Mouse (Mus musculus) liver, embryonic 14.5 days (tissue): ENCODE measurements around the gene Plxnd1. TPM values are rescaled to one million over a fixed set of nuclear protein-coding genes. Genes with fewer than 3 reads are reported as not detected.

Experiments
- ATAC-seq: fragments of 200-750 bp; cut with Nextera tagmentation; 2 replicates; pipeline ENCODE4 v1.8.0; 2017; ENCODE audit warnings: moderate number of reproducible peaks, mild to moderate bottlenecking, moderate library complexity; ENCODE audit not compliant: insufficient read depth
- DNase-seq, 3 experiments: peaks; one replicate each; pipeline ENCODE4 v3.0.0-alpha.2; 2012 to 2013; ENCODE audit warnings: low read depth in 3 of 3, low spot score in 3 of 3
- H3K27ac ChIP-seq: fragments of 300-500 bp; sonication (generic); 2 replicates; pipeline ENCODE4 v1.5.1; 2014; ENCODE audit warnings: moderate library complexity, mild to moderate bottlenecking, control low read depth, inconsistent platforms
- H3K27me3 ChIP-seq: fragments of 300-500 bp; sonication (generic); 2 replicates; pipeline ENCODE4 v1.6.1; 2014; ENCODE audit warnings: mild to moderate bottlenecking, low read length, moderate library complexity; ENCODE audit not compliant: control insufficient read depth, insufficient read depth
- H3K36me3 ChIP-seq: fragments of 300-500 bp; sonication (generic); replicated peaks from 2 replicates; pipeline ENCODE4 v1.6.1; 2014; ENCODE audit warnings: low read depth; ENCODE audit not compliant: control insufficient read depth, insufficient read depth
- H3K4me1 ChIP-seq, 2 experiments: fragments of 200-500 bp in 1 of 2; fragments of 300-500 bp in 1 of 2; sonication (generic) in 1 of 2; replicated peaks; 2 replicates each; pipeline ENCODE4 v1.6.1; 2012 to 2014; ENCODE audit warnings: antibody characterized with exemption in 1 of 2, inconsistent platforms in 1 of 2, low read length in 1 of 2; ENCODE audit not compliant: control insufficient read depth in 2 of 2, insufficient read depth in 2 of 2
- H3K4me2 ChIP-seq: fragments of 300-500 bp; sonication (generic); 2 replicates; pipeline ENCODE4 v1.6.1; 2014; ENCODE audit warnings: low read depth, mild to moderate bottlenecking, control low read depth, moderate library complexity
- H3K4me3 ChIP-seq, 2 experiments: fragments of 200-500 bp in 1 of 2; fragments of 300-500 bp in 1 of 2; sonication (generic) in 1 of 2; 2 replicates each; pipeline ENCODE4 v1.5.1; 2012 to 2014; ENCODE audit warnings: low read depth in 2 of 2, low read length in 2 of 2, mild to moderate bottlenecking in 2 of 2, control low read depth in 1 of 2, inconsistent platforms in 1 of 2, moderate library complexity in 1 of 2; ENCODE audit not compliant: insufficient read depth in 1 of 2
- H3K9ac ChIP-seq: fragments of 300-500 bp; sonication (generic); replicated peaks from 2 replicates; pipeline ENCODE4 v1.6.1; 2014; ENCODE audit warnings: mild to moderate bottlenecking, control low read depth, moderate library complexity
- H3K9me3 ChIP-seq: fragments of 300-500 bp; sonication (generic); 2 replicates; pipeline ENCODE4 v1.6.1; 2016; ENCODE audit warnings: low read length, mixed read lengths; ENCODE audit not compliant: control insufficient read depth
- CTCF ChIP-seq: IDR thresholded peaks from 2 replicates; pipeline ENCODE4 v1.5.1; 2016; ENCODE audit warnings: antibody characterized with exemption, low read depth, control low read depth
- EP300 ChIP-seq: IDR thresholded peaks from 2 replicates; pipeline ENCODE4 v1.6.1; 2016; ENCODE audit warnings: antibody characterized with exemption, low read depth
- WGBS: fragments of 180-500 bp; shearing (Covaris S2); extraction: QIAGEN DNeasy Blood & Tissue Kit; methylation state at CpG from one replicate; pipeline ENCODE4 v1.1.7; 2014; ENCODE audit not compliant: insufficient replicate concordance; 5-methylcytosine and 5-hydroxymethylcytosine counted together
- polyA plus RNA-seq, 2 experiments: library from polyadenylated mRNA; depleted of rRNA in 1 of 2; stranded (reverse) in 1 of 2; unstranded in 1 of 2; fragments of >200 nt; fragmentation: Nextera tagmentation in 1 of 2; extraction: Ambion mirVana in 1 of 2; gene quantifications; 2 replicates each; pipeline versions ENCODE4 v1.2.1 to v1.2.3; 2012 to 2014

Plxnd1 gene
- polyA plus RNA-seq, 2 experiments = 6.4 to 13.0 TPM

- no peak for DNase-seq
- 20% methylated on average over 3 of the region's 3 CpGs for WGBS
Measured at GRCm38 (mm10) chr6:116013687-116014086, 18.9 kb upstream of the Plxnd1 start.

DNA sequence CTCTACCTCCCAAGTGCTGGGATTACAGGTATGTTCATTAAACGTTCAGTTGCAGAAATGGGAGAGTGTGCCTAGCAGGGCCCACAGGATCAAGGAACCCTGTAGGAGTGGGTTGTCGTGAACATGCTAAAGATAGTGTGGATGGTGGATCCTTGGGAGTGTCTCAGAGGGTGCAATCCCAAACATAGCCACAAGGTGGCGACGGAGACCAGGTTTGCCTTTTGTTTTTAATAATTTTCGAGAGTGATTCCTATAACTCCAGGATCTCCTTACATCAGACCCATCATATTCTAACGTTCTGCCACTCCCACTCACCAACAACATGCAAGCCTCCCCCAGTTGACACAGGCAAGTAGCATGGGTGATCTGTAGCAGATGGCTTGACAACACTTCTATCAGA is 15.7 kb upstream of the Plxnd1 start:
- no peaks in the 10 kb centered on the region for H3K4me1 ChIP-seq
- no peak for ATAC-seq
- H3K4me2 ChIP-seq = no peak overlapping the region
- no peak overlapping the region for H3K4me3 ChIP-seq
- no peak overlapping the region for H3K27ac ChIP-seq
- no peaks in the 10 kb centered on the region for H3K36me3 ChIP-seq
- 3% methylated on average over 6 of the region's 6 CpGs for WGBS
- no peaks in the 10 kb centered on the region for H3K9me3 ChIP-seq
- no peak for TF ChIP-seq EP300
- TF ChIP-seq CTCF = peak; percentile 95
- no peaks in the 10 kb centered on the region for H3K27me3 ChIP-seq
- H3K9ac ChIP-seq = no peak overlapping the region
- peak in 2 of 3 experiments; percentile 28 to 35 for DNase-seq

More at GRCm38 (mm10) chr6:116013687-116014086, 18.9 kb upstream of the Plxnd1 start:
- H3K9ac ChIP-seq = no peak overlapping the region
- H3K4me1 ChIP-seq = no peaks in the 10 kb centered on the region
- no peak overlapping the region for H3K4me2 ChIP-seq
- TF ChIP-seq EP300 (no peak), CTCF (no peak)
- no peak for ATAC-seq
- no peaks in the 10 kb centered on the region for H3K36me3 ChIP-seq
- H3K4me3 ChIP-seq = no peak overlapping the region
- H3K9me3 ChIP-seq = no peaks in the 10 kb centered on the region
- H3K27me3 ChIP-seq = no peaks in the 10 kb centered on the region
- no peak overlapping the region for H3K27ac ChIP-seq

DNA sequence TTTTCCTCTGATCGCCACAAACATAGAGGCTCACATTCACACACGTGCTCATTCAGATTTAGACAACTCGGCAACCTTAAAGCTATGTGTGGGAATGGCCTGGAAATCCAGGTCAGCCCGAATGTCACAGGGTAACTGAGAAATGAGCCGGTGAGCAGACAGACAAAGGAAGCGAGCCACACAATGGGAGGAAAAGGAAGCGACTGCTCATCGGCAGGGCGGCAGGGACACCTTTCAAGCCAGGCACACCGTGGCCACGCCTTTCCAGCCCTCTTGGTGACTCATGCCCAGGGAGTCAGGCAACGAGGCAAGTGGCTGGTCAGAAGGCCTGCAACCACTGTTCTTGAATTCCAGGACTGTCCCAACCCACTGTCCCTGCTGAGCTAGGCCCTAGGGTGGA is 14.6 kb upstream of the Plxnd1 start:
- DNase-seq (no peak), ATAC-seq (no peak)
- Histone ChIP-seq H3K36me3 (no peaks in the 10 kb centered on the region), H3K27me3 (no peaks in the 10 kb centered on the region), H3K4me1 (peaks cover 0 to under 1% of the 10 kb centered on the region in 2 experiments; a peak in 1 of 4 replicates), H3K9ac (no peak overlapping the region), H3K9me3 (no peaks in the 10 kb centered on the region), H3K4me3 (no peak overlapping the region), H3K4me2 (no peak overlapping the region), H3K27ac (no peak overlapping the region)
- TF ChIP-seq EP300 (no peak), CTCF (0 out of 2 replicates have a peak, but pooled peaks have one; percentile 2)
- WGBS = 32% methylated on average over 12 of the region's 12 CpGs

DNA sequence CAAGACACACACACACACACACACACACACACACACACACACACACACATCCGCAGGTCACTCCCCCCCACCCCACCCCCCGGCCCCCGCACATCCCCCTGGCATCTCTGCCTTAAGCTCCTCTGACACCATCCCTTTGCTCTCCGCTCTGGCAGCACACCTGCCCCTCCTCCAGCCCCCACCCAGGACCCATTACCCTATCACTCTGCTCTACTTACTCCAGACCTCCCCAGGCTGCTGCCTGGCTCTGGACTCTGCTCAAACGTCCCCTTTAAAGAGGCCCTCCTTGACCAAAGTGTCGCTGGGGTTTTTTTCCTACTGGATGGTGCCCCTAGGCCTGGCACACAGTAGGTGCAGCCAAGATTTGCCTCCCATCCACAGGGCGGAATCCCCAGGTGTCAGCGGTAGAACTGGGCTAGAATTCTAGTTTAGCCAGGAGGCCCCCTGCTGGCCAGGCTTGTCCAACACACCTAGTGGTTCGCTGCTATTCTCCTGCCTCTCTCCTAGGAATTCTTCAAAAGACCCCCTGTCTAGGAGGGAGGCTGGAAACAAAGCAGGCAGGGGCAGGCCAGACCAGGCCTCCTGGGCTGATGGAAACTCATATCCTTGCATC is 12.9 kb upstream of the Plxnd1 start:
- TF ChIP-seq CTCF = peak; percentile 81
- no peak for TF ChIP-seq EP300
- no peak overlapping the region for H3K9ac ChIP-seq
- ATAC-seq (no peak), DNase-seq (no peak)
- H3K4me3 ChIP-seq = no peak overlapping the region
- no peak overlapping the region for H3K27ac ChIP-seq
- H3K4me1 ChIP-seq = peaks cover 8 to 14% of the 10 kb centered on the region in 2 experiments
- WGBS = 10% methylated on average over 9 of the region's 9 CpGs
- H3K9me3 ChIP-seq = no peaks in the 10 kb centered on the region
- no peaks in the 10 kb centered on the region for H3K36me3 ChIP-seq
- no peak overlapping the region for H3K4me2 ChIP-seq
- H3K27me3 ChIP-seq = no peaks in the 10 kb centered on the region

DNA sequence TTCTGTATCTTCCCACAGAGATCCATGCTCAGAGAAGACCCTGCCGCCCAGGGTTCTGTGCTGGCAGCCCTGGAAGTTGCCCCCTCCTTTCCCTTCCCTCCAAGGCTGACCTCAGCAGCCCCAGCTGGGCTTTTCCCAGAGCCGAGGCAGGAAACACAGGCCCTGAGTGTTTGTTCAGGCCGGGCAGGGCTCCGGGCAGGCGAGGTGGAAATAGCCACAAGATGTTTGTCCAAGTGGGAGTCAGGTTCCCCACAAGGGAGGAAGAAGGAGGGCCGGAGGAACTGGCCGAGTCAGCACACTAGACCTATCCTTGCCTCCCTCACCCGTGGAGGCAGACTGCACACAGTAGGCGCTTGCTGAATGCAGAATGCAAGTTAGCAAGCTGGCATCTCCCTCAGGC is 11.9 kb upstream of the Plxnd1 start:
- peaks cover 8 to 19% of the 10 kb centered on the region in 2 experiments for H3K4me1 ChIP-seq
- H3K4me2 ChIP-seq = no peak overlapping the region
- DNase-seq = no peak
- 0 out of 2 replicates have a peak, but pooled peaks have one; percentile 27 for ATAC-seq
- H3K36me3 ChIP-seq = no peaks in the 10 kb centered on the region
- whole genome bisulfite sequencing = 29% methylated on average over 9 of the region's 9 CpGs
- TF ChIP-seq CTCF (no peak), EP300 (no peak)
- no peaks in the 10 kb centered on the region for H3K27me3 ChIP-seq
- no peak overlapping the region for H3K4me3 ChIP-seq
- H3K9me3 ChIP-seq = no peaks in the 10 kb centered on the region
- no peak overlapping the region for H3K27ac ChIP-seq
- H3K9ac ChIP-seq = no peak overlapping the region
